Mouse (Mus musculus): ENCODE measurements at regions not wholly inside any gene's neighbourhood (a gene's known extent, or its start where the extent isn't known, plus 50 kb on each side); places are given as distances from the start of the nearest gene placed in this dataset.
"Not testable (repeated sequence)": the region's sequence is repeated elsewhere in the genome, so short reads cannot be mapped to it uniquely, and the experiment has no call there.

- DNase-seq (ENCODE audit: low spot score in 2 of 2), result no peak
Observed at GRCm38 (mm10) chr1:165017793-165018192, 82.5 kb upstream of the Xcl1 start.

GRCm38 (mm10) chr1:165014328-165014727, 79.0 kb upstream of the Xcl1 start:
- no peak for DNase-seq (ENCODE audit: low spot score in 2 of 2)

DNA sequence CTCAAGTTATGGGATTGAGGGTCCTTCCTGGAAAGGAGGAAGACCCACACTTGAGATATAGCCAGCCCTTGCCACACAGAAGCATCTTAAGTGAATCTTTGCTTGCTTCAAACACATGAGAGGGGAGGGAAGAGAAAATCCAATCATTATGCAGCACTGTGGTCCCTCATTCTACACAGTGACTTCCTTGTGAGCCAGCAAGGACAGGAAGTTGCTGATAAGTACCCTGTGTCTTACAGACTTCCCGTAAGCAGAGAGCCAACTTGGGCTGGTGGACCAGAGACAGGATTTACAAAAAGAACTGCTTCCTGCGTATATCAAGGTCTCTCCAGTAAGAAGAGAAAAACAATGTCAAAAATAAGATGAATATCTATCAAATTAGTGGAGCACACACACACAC, 78.1 kb upstream of the Xcl1 start:
- DNase-seq (ENCODE audit: low spot score in 2 of 2), result no peak

DNA sequence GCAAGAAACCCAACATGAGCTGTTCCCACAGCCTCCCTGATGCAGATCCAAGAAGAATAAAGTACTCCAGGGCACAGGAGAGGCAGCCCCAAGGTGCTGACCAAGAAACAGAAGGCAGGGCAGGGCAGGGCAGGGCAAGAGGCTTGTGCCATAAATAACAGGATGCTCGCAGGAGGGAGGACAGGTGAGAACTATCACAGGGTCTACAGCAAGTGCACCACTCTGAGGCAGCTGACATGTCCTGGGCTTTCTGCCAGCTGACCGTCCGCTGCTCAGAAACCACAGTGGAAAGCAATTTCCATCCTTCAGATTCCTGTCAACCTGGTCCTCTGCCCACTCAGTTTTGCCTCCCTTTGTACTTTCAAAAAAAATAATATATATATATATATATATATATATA, 77.0 kb upstream of the Xcl1 start:
- DNase-seq (ENCODE audit: low spot score in 2 of 2), result no peak

DNA sequence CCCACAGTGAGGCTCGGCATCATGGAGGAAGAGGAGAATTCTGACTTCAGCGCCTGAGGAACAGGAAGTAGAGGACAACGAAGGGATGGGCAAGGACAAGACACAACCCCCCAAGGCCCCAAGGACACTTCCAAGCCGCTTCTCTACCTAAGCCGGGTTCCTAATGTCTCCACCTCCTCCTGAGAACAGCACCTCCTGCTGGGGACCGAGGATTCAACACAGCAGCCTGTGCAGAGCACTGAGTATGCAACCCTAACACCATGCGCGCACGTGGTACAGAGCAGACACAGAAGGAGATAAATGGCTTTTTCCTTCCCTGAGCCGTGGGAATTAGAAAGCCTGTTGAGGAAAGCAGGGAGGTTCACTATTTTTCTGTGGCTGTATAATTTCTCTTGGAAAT, 64.2 kb upstream of the Xcl1 start:
- no peak for DNase-seq (ENCODE audit: low spot score in 2 of 2)

GRCm38 (mm10) chr1:164998621-164999020, 63.3 kb upstream of the Xcl1 start:
- DNase-seq (ENCODE audit: low spot score in 2 of 2), result no peak

- DNase-seq (ENCODE audit: low spot score in 2 of 2), result no peak
Observed at GRCm38 (mm10) chr1:164997660-164998059, 62.3 kb upstream of the Xcl1 start.

GRCm38 (mm10) chr1:164994247-164994660, 58.9 kb upstream of the Xcl1 start:
- DNase-seq (ENCODE audit: low spot score in 2 of 2), result no peak

DNA sequence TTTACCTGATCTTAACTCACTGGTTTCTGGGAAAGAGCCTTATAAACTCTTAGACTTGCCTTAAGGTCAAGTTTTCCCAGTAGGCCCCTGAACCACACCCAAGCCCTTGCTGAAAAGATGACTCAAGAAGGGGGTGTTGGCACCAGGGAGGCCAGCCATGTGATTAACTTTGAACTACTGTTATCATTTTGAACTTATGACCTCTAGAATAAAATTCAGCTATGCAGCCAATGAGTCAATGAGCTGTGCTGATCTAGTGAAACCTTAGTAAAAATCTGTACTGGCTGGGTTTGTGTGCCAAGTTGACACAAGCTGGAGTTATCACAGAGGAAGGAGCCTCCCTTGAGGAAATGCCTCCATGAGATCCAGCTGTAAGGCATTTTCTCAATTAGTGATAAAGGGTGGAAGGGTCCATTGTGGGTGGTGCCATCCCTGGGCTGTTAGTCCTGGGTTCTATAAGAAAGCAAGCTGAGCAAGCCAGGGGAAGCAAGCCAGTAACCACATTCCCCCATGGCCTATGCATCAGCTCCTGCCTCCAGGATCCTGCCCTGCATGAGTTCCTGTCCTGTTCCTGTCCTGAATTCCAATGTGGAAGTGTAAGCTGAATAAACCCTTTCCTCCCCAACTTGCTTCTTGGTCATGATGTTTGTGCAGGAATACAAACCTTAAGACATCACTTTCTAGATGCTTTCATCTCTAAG, 58.0 kb upstream of the Xcl1 start:
- DNase-seq (ENCODE audit: low spot score in 2 of 2), result not testable (repeated sequence)

GRCm38 (mm10) chr1:164988982-164989381, 53.7 kb upstream of the Xcl1 start:
- DNase-seq (ENCODE audit: low spot score in 2 of 2), result no peak

- DNase-seq (ENCODE audit: low spot score in 2 of 2), result peak in 1 of 2 experiments; percentile 62
Observed at GRCm38 (mm10) chr1:164988191-164988590, 52.9 kb upstream of the Xcl1 start.

- DNase-seq (ENCODE audit: low spot score in 2 of 2), result not testable (repeated sequence)
Observed at GRCm38 (mm10) chr1:164985521-164985920, 50.2 kb upstream of the Xcl1 start.
